Mouse (Mus musculus): ENCODE measurements around the gene Ncln. TPM values are rescaled to one million over a fixed set of nuclear protein-coding genes. Genes with fewer than 3 reads are reported as not detected.

The Ncln gene
- polyA plus RNA-seq, 1 experiment from 2014 or later, result 60.3 TPM

DNA sequence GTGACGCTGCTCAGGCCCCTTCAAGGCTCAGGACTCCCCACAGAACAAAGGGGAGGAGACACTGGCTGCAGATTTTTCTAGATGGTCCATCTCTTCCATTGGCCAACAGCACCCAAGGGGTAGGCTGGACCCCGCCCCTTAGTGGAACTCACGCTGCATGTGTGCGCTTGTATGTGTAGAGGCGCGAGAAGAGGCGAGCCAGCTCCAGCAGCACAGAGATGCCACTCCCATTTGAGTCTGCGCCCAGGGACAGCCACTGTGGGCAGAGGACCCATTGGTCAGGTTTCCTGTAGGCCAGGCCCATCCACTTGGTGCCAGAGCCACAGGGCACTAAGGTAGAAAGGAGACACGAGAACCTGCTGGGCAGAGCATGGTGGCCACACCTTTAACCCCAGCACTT is 5.2 kb downstream of the Ncln start:
- DNase-seq (ENCODE audit: low spot score) (no peak), ATAC-seq (ENCODE audit: insufficient number of reproducible peaks, low FRiP score, low TSS enrichment, low read depth) (no peak)
- Histone ChIP-seq H3K27ac (replicated peaks; ENCODE audit: low read depth, low read length) (no peak overlapping the region), H3K4me1 (ENCODE audit: control insufficient read depth, insufficient read depth, low read length) (peaks cover 10% of the 10 kb centered on the region), H3K4me3 (ENCODE audit: low read depth, low read length) (no peak overlapping the region), H3K27me3 (ENCODE audit: control insufficient read depth, insufficient read depth, low read length) (no peaks in the 10 kb centered on the region), H3K4me2 (ENCODE audit: low read depth, severe bottlenecking) (no peak overlapping the region), H3K36me3 (ENCODE audit: control insufficient read depth, insufficient read depth, low read length) (peaks cover 47% of the 10 kb centered on the region), H3K9me3 (ENCODE audit: control insufficient read depth, low read length) (no peaks in the 10 kb centered on the region), H3K9ac (ENCODE audit: low read length) (no peak overlapping the region)
- WGBS, result 97% methylated on average over 9 of the region's 9 CpGs

DNA sequence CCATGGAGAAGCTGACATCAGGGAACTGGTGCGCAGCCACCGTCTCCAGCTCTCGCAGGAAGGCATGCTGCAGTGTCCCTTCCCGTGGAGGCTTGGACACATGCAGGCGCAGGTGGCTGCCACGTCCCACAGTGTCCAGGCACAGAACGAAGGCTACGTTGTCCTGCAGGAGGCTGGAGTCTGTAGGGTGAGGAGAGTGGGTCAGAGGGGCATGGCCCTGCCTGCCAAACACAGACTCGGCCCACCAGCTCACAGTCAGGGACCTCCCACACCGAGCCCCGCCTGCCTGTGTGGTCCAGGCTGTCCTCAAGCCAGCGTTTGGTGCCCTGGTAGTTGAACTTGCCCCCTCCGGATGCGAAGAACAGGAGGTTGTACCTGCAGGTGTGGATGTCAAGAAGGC is 6.3 kb downstream of the Ncln start:
- ATAC-seq (ENCODE audit: insufficient number of reproducible peaks, low FRiP score, low TSS enrichment, low read depth) (no peak), DNase-seq (ENCODE audit: low spot score) (no peak)
- Histone ChIP-seq H3K4me2 (ENCODE audit: low read depth, severe bottlenecking) (no peak overlapping the region), H3K4me3 (ENCODE audit: low read depth, low read length) (no peak overlapping the region), H3K27ac (replicated peaks; ENCODE audit: low read depth, low read length) (no peak overlapping the region), H3K36me3 (ENCODE audit: control insufficient read depth, insufficient read depth, low read length) (peaks cover 47% of the 10 kb centered on the region), H3K27me3 (ENCODE audit: control insufficient read depth, insufficient read depth, low read length) (no peaks in the 10 kb centered on the region), H3K4me1 (ENCODE audit: control insufficient read depth, insufficient read depth, low read length) (peaks cover 2% of the 10 kb centered on the region), H3K9me3 (ENCODE audit: control insufficient read depth, low read length) (no peaks in the 10 kb centered on the region), H3K9ac (ENCODE audit: low read length) (no peak overlapping the region)
- WGBS, result 87% methylated on average over 14 of the region's 14 CpGs

- peaks cover 47% of the 10 kb centered on the region for H3K36me3 ChIP-seq (ENCODE audit: control insufficient read depth, insufficient read depth, low read length)
- H3K9me3 ChIP-seq (ENCODE audit: control insufficient read depth, low read length), result no peaks in the 10 kb centered on the region
- H3K27ac ChIP-seq (replicated peaks; ENCODE audit: low read depth, low read length), result no peak overlapping the region
- WGBS, result 86% methylated on average over 11 of the region's 11 CpGs
- H3K4me1 ChIP-seq (ENCODE audit: control insufficient read depth, insufficient read depth, low read length), result no peaks in the 10 kb centered on the region
- H3K27me3 ChIP-seq (ENCODE audit: control insufficient read depth, insufficient read depth, low read length), result no peaks in the 10 kb centered on the region
- H3K9ac ChIP-seq (ENCODE audit: low read length), result no peak overlapping the region
- DNase-seq (ENCODE audit: low spot score) (no peak), ATAC-seq (ENCODE audit: insufficient number of reproducible peaks, low FRiP score, low TSS enrichment, low read depth) (no peak)
- no peak overlapping the region for H3K4me2 ChIP-seq (ENCODE audit: low read depth, severe bottlenecking)
- H3K4me3 ChIP-seq (ENCODE audit: low read depth, low read length), result no peak overlapping the region
These were observed 8.1 kb downstream of the Ncln start for GRCm38 (mm10) chr10:81488081-81488480.

- Histone ChIP-seq H3K9ac (ENCODE audit: low read length) (no peak overlapping the region), H3K9me3 (ENCODE audit: control insufficient read depth, low read length) (no peaks in the 10 kb centered on the region), H3K4me3 (ENCODE audit: low read depth, low read length) (no peak overlapping the region), H3K36me3 (ENCODE audit: control insufficient read depth, insufficient read depth, low read length) (peaks cover 40% of the 10 kb centered on the region), H3K27ac (replicated peaks; ENCODE audit: low read depth, low read length) (no peak overlapping the region), H3K4me2 (ENCODE audit: low read depth, severe bottlenecking) (no peak overlapping the region), H3K27me3 (ENCODE audit: control insufficient read depth, insufficient read depth, low read length) (peaks cover 11% of the 10 kb centered on the region), H3K4me1 (ENCODE audit: control insufficient read depth, insufficient read depth, low read length) (no peaks in the 10 kb centered on the region)
- ATAC-seq (ENCODE audit: insufficient number of reproducible peaks, low FRiP score, low TSS enrichment, low read depth) (no peak), DNase-seq (ENCODE audit: low spot score) (no peak)
- 85% methylated on average over 10 of the region's 10 CpGs for WGBS
These were observed 9.7 kb downstream of the Ncln start for GRCm38 (mm10) chr10:81486496-81486895.

DNA sequence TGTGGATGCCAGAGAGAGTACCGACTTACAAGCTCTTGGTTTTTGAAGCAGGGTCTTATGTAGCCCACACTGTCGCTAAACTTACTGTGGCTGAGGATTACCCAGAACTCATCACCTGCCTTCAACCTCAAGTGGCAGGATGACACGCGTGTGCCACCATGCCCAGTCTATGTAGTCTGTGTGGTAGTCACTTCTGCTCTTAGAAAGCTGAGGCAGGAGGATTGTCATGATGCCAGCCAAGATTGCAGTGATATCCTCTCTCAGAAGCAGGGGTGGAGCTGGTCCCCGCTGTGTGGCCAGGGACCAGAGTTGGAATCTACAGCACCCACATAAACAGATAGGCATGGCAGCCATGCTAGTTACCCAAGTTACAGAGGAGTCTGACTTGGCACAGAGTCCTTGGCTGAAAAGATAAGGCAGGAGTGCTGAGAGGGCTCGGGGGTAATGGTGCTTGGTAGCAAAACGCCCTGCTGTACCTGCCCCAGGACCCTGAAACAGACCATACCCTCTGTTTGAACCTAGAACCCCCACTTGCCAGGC is 10.6 kb downstream of the Ncln start:
- DNase-seq (ENCODE audit: low spot score) (no peak), ATAC-seq (ENCODE audit: insufficient number of reproducible peaks, low FRiP score, low TSS enrichment, low read depth) (no peak)
- 75% methylated on average over 7 of the region's 7 CpGs for WGBS
- Histone ChIP-seq H3K27me3 (ENCODE audit: control insufficient read depth, insufficient read depth, low read length) (peaks cover 21% of the 10 kb centered on the region), H3K4me1 (ENCODE audit: control insufficient read depth, insufficient read depth, low read length) (no peaks in the 10 kb centered on the region), H3K4me2 (ENCODE audit: low read depth, severe bottlenecking) (no peak overlapping the region), H3K36me3 (ENCODE audit: control insufficient read depth, insufficient read depth, low read length) (peaks cover 32% of the 10 kb centered on the region), H3K9ac (ENCODE audit: low read length) (no peak overlapping the region), H3K27ac (replicated peaks; ENCODE audit: low read depth, low read length) (no peak overlapping the region), H3K4me3 (ENCODE audit: low read depth, low read length) (no peak overlapping the region), H3K9me3 (ENCODE audit: control insufficient read depth, low read length) (no peaks in the 10 kb centered on the region)

- no peak for ATAC-seq (ENCODE audit: insufficient number of reproducible peaks, low FRiP score, low TSS enrichment, low read depth)
- H3K4me3 ChIP-seq (ENCODE audit: low read depth, low read length), result no peak overlapping the region
- no peak for DNase-seq (ENCODE audit: low spot score)
- 18% methylated on average over 2 of the region's 2 CpGs for WGBS
- no peak overlapping the region for H3K27ac ChIP-seq (replicated peaks; ENCODE audit: low read depth, low read length)
- peaks cover 29% of the 10 kb centered on the region for H3K36me3 ChIP-seq (ENCODE audit: control insufficient read depth, insufficient read depth, low read length)
- peaks cover 21% of the 10 kb centered on the region for H3K27me3 ChIP-seq (ENCODE audit: control insufficient read depth, insufficient read depth, low read length)
- no peaks in the 10 kb centered on the region for H3K9me3 ChIP-seq (ENCODE audit: control insufficient read depth, low read length)
- H3K9ac ChIP-seq (ENCODE audit: low read length), result no peak overlapping the region
- H3K4me1 ChIP-seq (ENCODE audit: control insufficient read depth, insufficient read depth, low read length), result no peaks in the 10 kb centered on the region
- no peak overlapping the region for H3K4me2 ChIP-seq (ENCODE audit: low read depth, severe bottlenecking)
These were observed 11.1 kb downstream of the Ncln start for GRCm38 (mm10) chr10:81485060-81485449.

- 73% methylated on average over 6 of the region's 6 CpGs for WGBS
- DNase-seq (ENCODE audit: low spot score), result no peak
- Histone ChIP-seq H3K27me3 (ENCODE audit: control insufficient read depth, insufficient read depth, low read length) (peaks cover 21% of the 10 kb centered on the region), H3K4me2 (ENCODE audit: low read depth, severe bottlenecking) (no peak overlapping the region), H3K27ac (replicated peaks; ENCODE audit: low read depth, low read length) (no peak overlapping the region), H3K4me1 (ENCODE audit: control insufficient read depth, insufficient read depth, low read length) (no peaks in the 10 kb centered on the region), H3K9ac (ENCODE audit: low read length) (no peak overlapping the region), H3K36me3 (ENCODE audit: control insufficient read depth, insufficient read depth, low read length) (peaks cover 25% of the 10 kb centered on the region), H3K4me3 (ENCODE audit: low read depth, low read length) (no peak overlapping the region), H3K9me3 (ENCODE audit: control insufficient read depth, low read length) (no peaks in the 10 kb centered on the region)
- no peak for ATAC-seq (ENCODE audit: insufficient number of reproducible peaks, low FRiP score, low TSS enrichment, low read depth)
These were observed 11.6 kb downstream of the Ncln start for GRCm38 (mm10) chr10:81484441-81485059.

DNA sequence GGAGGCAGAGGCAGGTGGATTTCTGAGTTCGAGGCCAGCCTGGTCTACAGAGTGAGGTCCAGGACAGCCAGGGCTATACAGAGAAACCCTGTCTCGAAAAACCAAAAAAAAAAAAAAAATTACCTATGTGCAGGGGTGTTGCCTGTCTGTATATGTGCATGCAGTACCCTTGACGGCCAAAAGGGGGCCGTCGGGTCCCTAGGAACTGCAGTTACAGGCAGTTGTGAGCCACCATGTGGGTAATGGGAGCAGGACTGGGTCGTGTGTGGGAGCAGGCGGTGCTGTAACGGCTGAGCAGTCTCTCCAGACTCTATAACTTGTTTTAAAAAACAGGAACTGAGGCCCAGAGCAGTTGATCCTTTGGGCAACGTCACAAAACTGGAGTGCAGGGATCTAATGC is 12.2 kb downstream of the Ncln start:
- DNase-seq (ENCODE audit: low spot score) (peak; percentile 58), ATAC-seq (ENCODE audit: insufficient number of reproducible peaks, low FRiP score, low TSS enrichment, low read depth) (no peak)
- H3K27ac ChIP-seq (replicated peaks; ENCODE audit: low read depth, low read length), result no peak overlapping the region
- no peaks in the 10 kb centered on the region for H3K4me1 ChIP-seq (ENCODE audit: control insufficient read depth, insufficient read depth, low read length)
- H3K27me3 ChIP-seq (ENCODE audit: control insufficient read depth, insufficient read depth, low read length), result peaks cover 21% of the 10 kb centered on the region
- no peak overlapping the region for H3K4me3 ChIP-seq (ENCODE audit: low read depth, low read length)
- no peaks in the 10 kb centered on the region for H3K9me3 ChIP-seq (ENCODE audit: control insufficient read depth, low read length)
- H3K36me3 ChIP-seq (ENCODE audit: control insufficient read depth, insufficient read depth, low read length), result peaks cover 23% of the 10 kb centered on the region
- WGBS, result 26% methylated on average over 8 of the region's 9 CpGs
- H3K4me2 ChIP-seq (ENCODE audit: low read depth, severe bottlenecking), result no peak overlapping the region
- H3K9ac ChIP-seq (ENCODE audit: low read length), result no peak overlapping the region

GRCm38 (mm10) chr10:81482533-81482889 is 13.7 kb downstream of the Ncln start, which contains the start of gene Celf5:
Gene Celf5 (minus strand): TSS chr10:81482709.
- DNase-seq (ENCODE audit: low spot score) (peak; percentile 73), ATAC-seq (ENCODE audit: insufficient number of reproducible peaks, low FRiP score, low TSS enrichment, low read depth) (no peak)
- Histone ChIP-seq H3K9ac (ENCODE audit: low read length) (peak within 1 kb of the TSS; percentile 47; the same call in 1 of the 2 replicates), H3K27me3 (ENCODE audit: control insufficient read depth, insufficient read depth, low read length) (peaks cover 21% of the 10 kb centered on the region), H3K36me3 (ENCODE audit: control insufficient read depth, insufficient read depth, low read length) (peaks cover 8% of the 10 kb centered on the region), H3K9me3 (ENCODE audit: control insufficient read depth, low read length) (no peaks in the 10 kb centered on the region), H3K4me1 (ENCODE audit: control insufficient read depth, insufficient read depth, low read length) (no peaks in the 10 kb centered on the region), H3K4me3 (ENCODE audit: low read depth, low read length) (peak within 1 kb of the TSS; percentile 28), H3K27ac (replicated peaks; ENCODE audit: low read depth, low read length) (no peak within 1 kb of the TSS), H3K4me2 (ENCODE audit: low read depth, severe bottlenecking) (peak within 1 kb of the TSS; percentile 67)
- 0% methylated on average over 33 of the region's 36 CpGs for WGBS
